Mouse (Mus musculus): ENCODE results near the gene Wdr92. TPM values are rescaled to one million over a fixed set of nuclear protein-coding genes. Genes with fewer than 3 reads are reported as not detected.

The Wdr92 gene
- polyA plus RNA-seq, 1 experiment from 2014 or later, result 37.6 TPM

DNA sequence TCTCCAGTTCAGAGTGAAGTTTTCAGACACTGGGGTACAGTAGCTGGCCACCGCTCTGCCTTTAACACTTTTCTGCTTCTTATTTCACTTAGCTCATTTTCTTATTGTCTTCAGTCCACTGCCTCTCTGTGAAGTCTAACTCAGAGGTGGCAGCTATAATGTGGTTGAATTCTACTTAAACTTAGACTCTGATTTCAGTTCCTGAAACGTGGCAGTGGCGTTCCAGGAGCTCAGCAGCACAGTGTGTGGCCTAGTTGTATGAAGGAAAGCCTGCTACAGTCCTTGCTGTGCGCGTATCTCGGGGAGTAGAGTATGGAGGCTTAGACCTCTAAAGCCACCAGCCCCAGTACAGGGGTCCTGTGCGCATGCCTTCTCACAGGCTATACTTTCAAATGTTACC, 15.3 kb upstream of the Wdr92 start:
- no peak overlapping the region for H3K9ac ChIP-seq (replicated peaks; ENCODE audit: low read length)
- 91% methylated on average over 7 of the region's 7 CpGs for WGBS
- no peak for ATAC-seq (replicated peaks; ENCODE audit: insufficient number of reproducible peaks, low FRiP score, low TSS enrichment, low read depth)

DNA sequence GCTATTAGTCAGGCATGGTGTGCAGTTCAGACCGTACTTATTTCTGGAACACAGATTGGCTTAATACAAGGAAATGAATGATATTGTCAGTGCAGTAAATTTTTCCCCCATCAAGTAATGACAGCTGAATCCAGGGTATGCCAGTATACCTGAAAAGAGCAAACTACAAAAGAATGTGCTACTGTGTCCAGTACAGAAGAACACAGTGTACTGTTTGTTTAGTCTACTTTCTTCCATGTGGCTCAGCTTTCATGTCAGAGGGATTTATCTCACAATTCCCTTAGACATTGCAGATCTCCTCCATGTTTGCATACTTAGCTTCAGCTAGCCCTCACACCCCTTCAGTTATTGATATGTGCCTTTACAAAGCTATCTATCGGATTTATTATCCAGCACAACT, 12.6 kb upstream of the Wdr92 start:
- 87% methylated on average over 2 of the region's 2 CpGs for WGBS

More for the DNA sequence above, 15.3 kb upstream of the Wdr92 start:
- H3K4me1 ChIP-seq (ENCODE audit: control insufficient read depth, insufficient read depth, low read length), result no peaks in the 10 kb centered on the region
- H3K27me3 ChIP-seq (ENCODE audit: control insufficient read depth, insufficient read depth, low read length), result no peaks in the 10 kb centered on the region
- no peak overlapping the region for H3K4me3 ChIP-seq (ENCODE audit: low read depth, low read length)
- no peak overlapping the region for H3K4me2 ChIP-seq (ENCODE audit: low read depth, low read length)
- no peak for DNase-seq (ENCODE audit: low spot score)
- H3K9me3 ChIP-seq (replicated peaks; ENCODE audit: control insufficient read depth, low read length), result no peaks in the 10 kb centered on the region
- no peaks in the 10 kb centered on the region for H3K36me3 ChIP-seq (replicated peaks; ENCODE audit: control insufficient read depth, insufficient read depth, low read depth, low read length)
- H3K27ac ChIP-seq (replicated peaks; ENCODE audit: low read depth, low read length), result no peak overlapping the region

DNA sequence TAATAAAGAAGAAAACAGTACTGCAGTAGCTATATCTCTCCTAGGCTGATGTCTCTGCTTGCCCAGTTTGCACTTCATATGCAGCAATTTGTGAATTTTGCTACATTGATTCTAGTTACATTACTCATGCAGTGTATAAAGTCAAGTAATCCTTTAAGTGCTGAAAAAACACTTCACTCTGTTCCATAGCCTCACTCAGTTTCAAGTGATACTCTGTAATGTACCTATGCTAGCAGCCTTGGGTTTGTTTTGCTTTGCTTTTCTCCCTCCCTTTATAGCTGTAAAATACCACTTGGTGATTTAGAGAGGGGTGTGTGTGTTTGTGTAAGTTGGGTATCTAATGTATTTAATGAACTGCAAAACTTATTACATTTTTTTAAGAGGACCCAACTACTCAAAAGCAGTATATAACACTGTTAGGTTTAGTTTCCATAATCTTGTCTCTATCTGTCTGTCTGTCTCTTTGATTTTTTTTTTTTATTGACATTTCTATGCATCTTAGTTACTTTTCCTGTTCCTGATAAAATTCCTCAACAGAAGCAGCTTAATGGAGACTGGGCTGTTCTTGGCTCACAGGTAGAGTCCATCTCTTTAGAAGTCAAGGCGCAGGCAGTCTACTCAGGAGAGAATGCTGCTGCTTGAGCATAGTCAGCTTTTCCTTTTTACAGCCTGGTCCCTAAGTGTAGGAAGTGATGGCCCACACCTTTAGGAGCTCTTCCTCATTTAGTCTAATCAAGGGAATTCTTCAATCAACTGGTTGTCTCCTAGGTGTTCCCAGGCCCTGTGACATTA, 10.8 kb upstream of the Wdr92 start:
- H3K9me3 ChIP-seq (replicated peaks; ENCODE audit: control insufficient read depth, low read length), result no peaks in the 10 kb centered on the region
- DNase-seq (ENCODE audit: low spot score) (no peak), ATAC-seq (replicated peaks; ENCODE audit: insufficient number of reproducible peaks, low FRiP score, low TSS enrichment, low read depth) (no peak)
- H3K4me2 ChIP-seq (ENCODE audit: low read depth, low read length), result no peak overlapping the region
- no peaks in the 10 kb centered on the region for H3K4me1 ChIP-seq (ENCODE audit: control insufficient read depth, insufficient read depth, low read length)
- no peaks in the 10 kb centered on the region for H3K27me3 ChIP-seq (ENCODE audit: control insufficient read depth, insufficient read depth, low read length)
- no peak overlapping the region for H3K4me3 ChIP-seq (ENCODE audit: low read depth, low read length)
- H3K36me3 ChIP-seq (replicated peaks; ENCODE audit: control insufficient read depth, insufficient read depth, low read depth, low read length), result no peaks in the 10 kb centered on the region
- H3K9ac ChIP-seq (replicated peaks; ENCODE audit: low read length), result no peak overlapping the region
- WGBS, result 97% methylated on average over 1 of the region's 1 CpGs
- H3K27ac ChIP-seq (replicated peaks; ENCODE audit: low read depth, low read length), result no peak overlapping the region

More for the DNA sequence above, 12.6 kb upstream of the Wdr92 start:
- Histone ChIP-seq H3K36me3 (replicated peaks; ENCODE audit: control insufficient read depth, insufficient read depth, low read depth, low read length) (no peaks in the 10 kb centered on the region), H3K27ac (replicated peaks; ENCODE audit: low read depth, low read length) (no peak overlapping the region), H3K9ac (replicated peaks; ENCODE audit: low read length) (no peak overlapping the region), H3K4me1 (ENCODE audit: control insufficient read depth, insufficient read depth, low read length) (no peaks in the 10 kb centered on the region), H3K27me3 (ENCODE audit: control insufficient read depth, insufficient read depth, low read length) (no peaks in the 10 kb centered on the region), H3K9me3 (replicated peaks; ENCODE audit: control insufficient read depth, low read length) (no peaks in the 10 kb centered on the region), H3K4me2 (ENCODE audit: low read depth, low read length) (no peak overlapping the region), H3K4me3 (ENCODE audit: low read depth, low read length) (no peak overlapping the region)
- no peak for ATAC-seq (replicated peaks; ENCODE audit: insufficient number of reproducible peaks, low FRiP score, low TSS enrichment, low read depth)
- DNase-seq (ENCODE audit: low spot score), result no peak

DNA sequence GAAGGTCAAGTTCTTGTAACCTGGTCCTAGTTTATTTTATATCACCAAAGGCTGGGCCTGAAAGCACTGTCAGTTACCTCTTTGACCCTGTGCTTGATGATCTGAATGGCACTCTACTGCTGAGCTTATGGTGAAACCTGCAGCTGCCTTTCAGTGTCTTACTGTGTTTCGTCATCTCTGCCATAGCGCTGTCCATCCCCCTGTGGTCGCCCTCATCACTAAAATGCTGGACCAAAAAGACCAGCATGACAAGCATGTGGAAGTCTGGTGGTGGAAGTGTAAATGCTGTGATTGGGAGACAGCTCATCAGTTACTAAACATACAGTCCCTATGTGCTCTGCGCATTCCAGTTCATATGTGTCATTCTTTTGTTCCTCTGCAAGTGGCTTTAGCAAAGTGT, 9.6 kb upstream of the Wdr92 start:
- H3K27me3 ChIP-seq (ENCODE audit: control insufficient read depth, insufficient read depth, low read length), result no peaks in the 10 kb centered on the region
- H3K4me1 ChIP-seq (ENCODE audit: control insufficient read depth, insufficient read depth, low read length), result no peaks in the 10 kb centered on the region
- H3K36me3 ChIP-seq (replicated peaks; ENCODE audit: control insufficient read depth, insufficient read depth, low read depth, low read length), result no peaks in the 10 kb centered on the region
- DNase-seq (ENCODE audit: low spot score) (no peak), ATAC-seq (replicated peaks; ENCODE audit: insufficient number of reproducible peaks, low FRiP score, low TSS enrichment, low read depth) (no peak)
- WGBS, result 93% methylated on average over 4 of the region's 4 CpGs
- H3K4me3 ChIP-seq (ENCODE audit: low read depth, low read length), result no peak overlapping the region
- H3K9ac ChIP-seq (replicated peaks; ENCODE audit: low read length), result no peak overlapping the region
- no peak overlapping the region for H3K27ac ChIP-seq (replicated peaks; ENCODE audit: low read depth, low read length)
- H3K4me2 ChIP-seq (ENCODE audit: low read depth, low read length), result no peak overlapping the region
- H3K9me3 ChIP-seq (replicated peaks; ENCODE audit: control insufficient read depth, low read length), result no peaks in the 10 kb centered on the region

DNA sequence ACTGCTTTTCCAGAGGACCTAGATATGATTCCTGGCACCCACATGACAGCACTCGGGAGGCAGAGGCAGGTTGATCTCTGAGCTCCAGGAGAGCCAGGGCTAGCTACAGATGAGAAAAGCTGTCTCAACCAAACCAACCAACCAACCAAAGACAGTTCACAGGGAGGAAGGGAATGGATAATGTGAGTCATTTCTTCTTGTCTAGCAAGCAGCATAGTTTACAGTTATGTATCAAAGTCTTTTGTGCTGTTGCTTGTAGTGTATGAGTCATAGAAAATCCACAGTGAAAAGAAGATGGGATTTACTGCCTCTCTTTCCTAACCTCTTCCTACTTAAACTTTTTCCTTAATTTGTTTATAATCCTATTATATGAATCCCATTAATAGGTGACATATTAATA, 5.3 kb upstream of the Wdr92 start:
- H3K4me2 ChIP-seq (ENCODE audit: low read depth, low read length), result no peak overlapping the region
- H3K9ac ChIP-seq (replicated peaks; ENCODE audit: low read length), result no peak overlapping the region
- no peak for ATAC-seq (replicated peaks; ENCODE audit: insufficient number of reproducible peaks, low FRiP score, low TSS enrichment, low read depth)
- no peaks in the 10 kb centered on the region for H3K27me3 ChIP-seq (ENCODE audit: control insufficient read depth, insufficient read depth, low read length)
- WGBS, result 94% methylated on average over 1 of the region's 1 CpGs
- no peaks in the 10 kb centered on the region for H3K4me1 ChIP-seq (ENCODE audit: control insufficient read depth, insufficient read depth, low read length)
- no peak overlapping the region for H3K27ac ChIP-seq (replicated peaks; ENCODE audit: low read depth, low read length)
- H3K9me3 ChIP-seq (replicated peaks; ENCODE audit: control insufficient read depth, low read length), result no peaks in the 10 kb centered on the region
- no peak for DNase-seq (ENCODE audit: low spot score)
- H3K36me3 ChIP-seq (replicated peaks; ENCODE audit: control insufficient read depth, insufficient read depth, low read depth, low read length), result no peaks in the 10 kb centered on the region
- H3K4me3 ChIP-seq (ENCODE audit: low read depth, low read length), result no peak overlapping the region

DNA sequence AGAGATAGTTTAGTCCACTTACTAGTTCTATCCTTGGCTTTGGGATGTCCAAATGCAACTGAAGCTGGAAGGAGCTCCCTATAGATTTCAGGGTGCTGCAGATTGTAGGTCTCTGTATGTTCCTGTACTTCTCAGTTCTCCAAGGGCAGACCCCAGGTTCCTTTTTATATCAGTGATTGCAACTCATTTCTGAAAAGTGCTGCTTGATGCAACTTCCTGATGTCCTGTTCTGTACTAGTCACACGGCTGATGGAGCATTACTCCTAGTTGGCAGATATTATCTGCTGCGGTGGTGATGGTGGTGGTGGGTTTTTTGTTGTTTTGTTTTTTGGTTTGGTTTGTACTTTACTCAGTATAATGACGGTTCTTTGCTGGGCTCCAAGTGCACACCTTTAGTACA, 1.2 kb upstream of the Wdr92 start:
- WGBS, result 85% methylated on average over 3 of the region's 3 CpGs

DNA sequence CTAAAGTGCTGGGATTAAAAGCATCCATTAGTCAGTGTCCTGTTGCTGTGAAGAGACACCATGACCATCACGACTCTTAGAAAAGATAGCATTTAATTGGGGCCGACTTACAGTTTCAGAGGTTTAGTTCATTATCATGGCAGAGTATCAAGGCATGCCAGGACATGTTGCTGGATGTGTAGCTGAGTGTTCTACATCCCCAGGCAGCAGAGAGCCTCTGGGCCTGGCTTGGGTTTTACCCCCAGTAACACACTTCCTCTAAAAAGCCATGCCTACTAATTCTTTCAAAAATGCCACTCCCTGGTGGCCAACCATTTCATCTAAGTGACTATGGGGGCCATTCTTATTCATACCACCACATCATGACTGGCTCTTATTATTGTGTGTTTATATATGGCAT, 1.3 kb downstream of the Wdr92 start:
- no peak overlapping the region for H3K27ac ChIP-seq (replicated peaks; ENCODE audit: low read depth, low read length)
- H3K9ac ChIP-seq (replicated peaks; ENCODE audit: low read length), result no peak overlapping the region
- no peaks in the 10 kb centered on the region for H3K27me3 ChIP-seq (ENCODE audit: control insufficient read depth, insufficient read depth, low read length)
- H3K4me2 ChIP-seq (ENCODE audit: low read depth, low read length), result no peak overlapping the region
- H3K9me3 ChIP-seq (replicated peaks; ENCODE audit: control insufficient read depth, low read length), result no peaks in the 10 kb centered on the region
- 95% methylated on average over 2 of the region's 2 CpGs for WGBS
- no peak overlapping the region for H3K4me3 ChIP-seq (ENCODE audit: low read depth, low read length)
- ATAC-seq (replicated peaks; ENCODE audit: insufficient number of reproducible peaks, low FRiP score, low TSS enrichment, low read depth) (no peak), DNase-seq (ENCODE audit: low spot score) (no peak)
- H3K36me3 ChIP-seq (replicated peaks; ENCODE audit: control insufficient read depth, insufficient read depth, low read depth, low read length), result no peaks in the 10 kb centered on the region
- H3K4me1 ChIP-seq (ENCODE audit: control insufficient read depth, insufficient read depth, low read length), result no peaks in the 10 kb centered on the region

More for the DNA sequence above, 1.2 kb upstream of the Wdr92 start:
- H3K27ac ChIP-seq (replicated peaks; ENCODE audit: low read depth, low read length), result no peak overlapping the region
- no peaks in the 10 kb centered on the region for H3K36me3 ChIP-seq (replicated peaks; ENCODE audit: control insufficient read depth, insufficient read depth, low read depth, low read length)
- H3K4me3 ChIP-seq (ENCODE audit: low read depth, low read length), result no peak overlapping the region
- no peak for ATAC-seq (replicated peaks; ENCODE audit: insufficient number of reproducible peaks, low FRiP score, low TSS enrichment, low read depth)
- H3K9me3 ChIP-seq (replicated peaks; ENCODE audit: control insufficient read depth, low read length), result no peaks in the 10 kb centered on the region
- H3K9ac ChIP-seq (replicated peaks; ENCODE audit: low read length), result no peak overlapping the region
- H3K27me3 ChIP-seq (ENCODE audit: control insufficient read depth, insufficient read depth, low read length), result no peaks in the 10 kb centered on the region
- no peaks in the 10 kb centered on the region for H3K4me1 ChIP-seq (ENCODE audit: control insufficient read depth, insufficient read depth, low read length)
- DNase-seq (ENCODE audit: low spot score), result no peak
- H3K4me2 ChIP-seq (ENCODE audit: low read depth, low read length), result no peak overlapping the region

DNA sequence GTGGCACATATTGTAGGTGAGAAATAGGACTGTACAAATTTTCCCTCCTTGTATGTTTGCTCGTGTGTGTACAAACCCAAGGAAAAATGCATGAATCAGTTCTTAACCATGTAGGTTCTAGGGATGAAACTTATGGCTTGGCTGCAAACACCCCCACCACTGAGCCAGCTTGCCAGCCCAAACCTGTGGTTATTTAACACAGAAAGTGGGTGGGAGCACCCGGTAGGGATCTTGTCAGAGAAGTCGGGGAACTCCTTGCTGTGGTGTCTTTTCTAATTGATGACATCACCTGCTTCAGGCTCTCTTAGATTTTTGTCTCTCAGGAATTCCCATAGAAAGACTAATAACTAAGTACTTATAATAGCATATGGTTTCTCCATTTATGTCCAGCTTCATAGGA, 5.7 kb downstream of the Wdr92 start:
- H3K9me3 ChIP-seq (replicated peaks; ENCODE audit: control insufficient read depth, low read length), result no peaks in the 10 kb centered on the region
- WGBS, result 82% methylated on average over 3 of the region's 3 CpGs
- H3K4me2 ChIP-seq (ENCODE audit: low read depth, low read length), result no peak overlapping the region
- no peak for ATAC-seq (replicated peaks; ENCODE audit: insufficient number of reproducible peaks, low FRiP score, low TSS enrichment, low read depth)
- H3K9ac ChIP-seq (replicated peaks; ENCODE audit: low read length), result no peak overlapping the region
- no peaks in the 10 kb centered on the region for H3K36me3 ChIP-seq (replicated peaks; ENCODE audit: control insufficient read depth, insufficient read depth, low read depth, low read length)
- no peaks in the 10 kb centered on the region for H3K27me3 ChIP-seq (ENCODE audit: control insufficient read depth, insufficient read depth, low read length)
- no peak for DNase-seq (ENCODE audit: low spot score)
- no peak overlapping the region for H3K4me3 ChIP-seq (ENCODE audit: low read depth, low read length)
- H3K4me1 ChIP-seq (ENCODE audit: control insufficient read depth, insufficient read depth, low read length), result no peaks in the 10 kb centered on the region
- H3K27ac ChIP-seq (replicated peaks; ENCODE audit: low read depth, low read length), result no peak overlapping the region
